Mouse (Mus musculus) ES-Bruce4 (cell line): ENCODE data around the gene Arih1.

ENCODE experiments used
- CTCF ChIP-seq: IDR thresholded peaks from one replicate; pipeline ENCODE4 v1.8.1; 2011; ENCODE audit warnings: low read depth, low read length
- POLR2A ChIP-seq: IDR thresholded peaks from one replicate; pipeline ENCODE4 v1.8.1; 2011; ENCODE audit warnings: low read length; ENCODE audit not compliant: insufficient read depth

- TF ChIP-seq CTCF (no peak), POLR2A (no peak)
Observed at GRCm38 (mm10) chr9:59346176-59346575, 140.2 kb downstream of the Arih1 start.
